Mouse (Mus musculus) midbrain, embryonic 13.5 days (tissue): ENCODE results near the gene Aldh1a3. TPM values are rescaled to one million over a fixed set of nuclear protein-coding genes. Genes with fewer than 3 reads are reported as not detected.

ENCODE experiments used
- ATAC-seq: fragments of 200-750 bp; cut with Nextera tagmentation; 2 replicates; pipeline ENCODE4 v1.8.0; 2017; ENCODE audit warnings: mild to moderate bottlenecking, moderate TSS enrichment, moderate library complexity
- H3K27ac ChIP-seq: fragments of 300-500 bp; sonication (generic); 2 replicates; pipeline ENCODE4 v1.5.1; 2015; ENCODE audit warnings: inconsistent platforms, mild to moderate bottlenecking, moderate library complexity
- H3K27me3 ChIP-seq: fragments of 300-500 bp; sonication (generic); 2 replicates; pipeline ENCODE4 v1.6.1; 2015; ENCODE audit warnings: mild to moderate bottlenecking, inconsistent platforms
- H3K36me3 ChIP-seq: fragments of 300-500 bp; sonication (generic); 2 replicates; pipeline ENCODE4 v1.6.1; 2015; ENCODE audit warnings: mild to moderate bottlenecking, inconsistent platforms
- H3K4me1 ChIP-seq: fragments of 300-500 bp; sonication (generic); replicated peaks from 2 replicates; pipeline ENCODE4 v1.6.1; 2015; ENCODE audit warnings: inconsistent platforms
- H3K4me2 ChIP-seq: fragments of 300-500 bp; sonication (generic); replicated peaks from 2 replicates; pipeline ENCODE4 v1.6.1; 2015; ENCODE audit warnings: moderate library complexity, mild to moderate bottlenecking, inconsistent platforms
- H3K4me3 ChIP-seq: fragments of 300-500 bp; sonication (generic); replicated peaks from 2 replicates; pipeline ENCODE4 v1.5.1; 2015; ENCODE audit warnings: mild to moderate bottlenecking, inconsistent platforms
- H3K9ac ChIP-seq: fragments of 300-500 bp; sonication (generic); replicated peaks from 2 replicates; pipeline ENCODE4 v1.6.1; 2015; ENCODE audit warnings: mild to moderate bottlenecking, inconsistent platforms
- H3K9me3 ChIP-seq: fragments of 300-500 bp; sonication (generic); 2 replicates; pipeline ENCODE4 v1.6.1; 2016; ENCODE audit warnings: mild to moderate bottlenecking, inconsistent platforms
- WGBS: fragments of 180-500 bp; shearing (Covaris S2); methylation state at CpG from one replicate; pipeline ENCODE4 v1.1.7; 2015; 5-methylcytosine and 5-hydroxymethylcytosine counted together
- polyA plus RNA-seq: library from polyadenylated mRNA; unstranded; fragments of >200 nt; fragmentation: Nextera tagmentation; extraction: Ambion mirVana; gene quantifications from 2 replicates; pipeline ENCODE4 v1.2.1, GENCODE M21; 2015

The Aldh1a3 gene
- polyA plus RNA-seq, 1 experiment from 2014 or later, result 0.71 TPM

GRCm38 (mm10) chr7:66386411-66386810, 40.9 kb downstream of the Aldh1a3 start:
- H3K9ac ChIP-seq, result no peak overlapping the region
- WGBS, result 90% methylated on average over 6 of the region's 6 CpGs
- H3K9me3 ChIP-seq, result no peaks in the 10 kb centered on the region
- peaks cover 27% of the 10 kb centered on the region for H3K27me3 ChIP-seq
- H3K4me1 ChIP-seq, result peaks cover 18% of the 10 kb centered on the region
- no peak overlapping the region for H3K4me3 ChIP-seq
- no peak for ATAC-seq
- no peaks in the 10 kb centered on the region for H3K36me3 ChIP-seq
- H3K4me2 ChIP-seq, result no peak overlapping the region
- H3K27ac ChIP-seq, result no peak overlapping the region

GRCm38 (mm10) chr7:66385826-66386225, 41.5 kb downstream of the Aldh1a3 start:
- Histone ChIP-seq H3K4me2 (no peak overlapping the region), H3K4me1 (peaks cover 18% of the 10 kb centered on the region), H3K36me3 (no peaks in the 10 kb centered on the region), H3K27me3 (peaks cover 27% of the 10 kb centered on the region), H3K9ac (no peak overlapping the region), H3K9me3 (no peaks in the 10 kb centered on the region), H3K4me3 (no peak overlapping the region), H3K27ac (no peak overlapping the region)
- ATAC-seq, result no peak
- 92% methylated on average over 12 of the region's 12 CpGs for WGBS

GRCm38 (mm10) chr7:66384891-66385290, 42.4 kb downstream of the Aldh1a3 start:
- Histone ChIP-seq H3K4me2 (no peak overlapping the region), H3K4me3 (no peak overlapping the region), H3K36me3 (no peaks in the 10 kb centered on the region), H3K27ac (no peak overlapping the region), H3K4me1 (peaks cover 18% of the 10 kb centered on the region), H3K27me3 (peaks cover 27% of the 10 kb centered on the region), H3K9me3 (no peaks in the 10 kb centered on the region), H3K9ac (no peak overlapping the region)
- no peak for ATAC-seq
- WGBS, result 93% methylated on average over 8 of the region's 8 CpGs

GRCm38 (mm10) chr7:66384213-66384612, 43.1 kb downstream of the Aldh1a3 start:
- Histone ChIP-seq H3K4me1 (peaks cover 18% of the 10 kb centered on the region), H3K4me3 (no peak overlapping the region), H3K36me3 (no peaks in the 10 kb centered on the region), H3K9ac (no peak overlapping the region), H3K9me3 (no peaks in the 10 kb centered on the region), H3K4me2 (no peak overlapping the region), H3K27ac (no peak overlapping the region), H3K27me3 (peaks cover 27% of the 10 kb centered on the region)
- ATAC-seq, result no peak
- 89% methylated on average over 5 of the region's 5 CpGs for WGBS

- no peak overlapping the region for H3K4me3 ChIP-seq
- 0 out of 2 replicates have a peak, but pooled peaks cover 5% of the 10 kb centered on the region for H3K4me1 ChIP-seq
- 89% methylated on average over 10 of the region's 10 CpGs for WGBS
- H3K27ac ChIP-seq, result no peak overlapping the region
- H3K36me3 ChIP-seq, result no peaks in the 10 kb centered on the region
- no peak for ATAC-seq
- H3K9ac ChIP-seq, result no peak overlapping the region
- no peak overlapping the region for H3K4me2 ChIP-seq
- no peaks in the 10 kb centered on the region for H3K27me3 ChIP-seq
- no peaks in the 10 kb centered on the region for H3K9me3 ChIP-seq
These were observed 50.8 kb downstream of the Aldh1a3 start for GRCm38 (mm10) chr7:66376560-66376959.

- H3K27ac ChIP-seq, result no peak overlapping the region
- no peak for ATAC-seq
- 0 out of 2 replicates have a peak, but pooled peaks cover 5% of the 10 kb centered on the region for H3K4me1 ChIP-seq
- no peak overlapping the region for H3K4me3 ChIP-seq
- WGBS, result 85% methylated on average over 4 of the region's 4 CpGs
- H3K36me3 ChIP-seq, result no peaks in the 10 kb centered on the region
- no peaks in the 10 kb centered on the region for H3K27me3 ChIP-seq
- no peak overlapping the region for H3K9ac ChIP-seq
- no peak overlapping the region for H3K4me2 ChIP-seq
- H3K9me3 ChIP-seq, result no peaks in the 10 kb centered on the region
These were observed 51.6 kb downstream of the Aldh1a3 start for GRCm38 (mm10) chr7:66375736-66376135.

GRCm38 (mm10) chr7:66373391-66373790, 53.9 kb downstream of the Aldh1a3 start:
- WGBS, result 94% methylated on average over 3 of the region's 3 CpGs
- 0 out of 2 replicates have a peak, but pooled peaks cover 5% of the 10 kb centered on the region for H3K4me1 ChIP-seq
- ATAC-seq, result no peak

GRCm38 (mm10) chr7:66370970-66371369, 56.3 kb downstream of the Aldh1a3 start:
- Histone ChIP-seq H3K36me3 (no peaks in the 10 kb centered on the region), H3K4me1 (no peaks in the 10 kb centered on the region), H3K4me2 (no peak overlapping the region), H3K27me3 (no peaks in the 10 kb centered on the region), H3K4me3 (no peak overlapping the region), H3K27ac (no peak overlapping the region), H3K9ac (no peak overlapping the region), H3K9me3 (no peaks in the 10 kb centered on the region)
- 91% methylated on average over 6 of the region's 6 CpGs for WGBS
- no peak for ATAC-seq

More at GRCm38 (mm10) chr7:66373391-66373790, 53.9 kb downstream of the Aldh1a3 start:
- Histone ChIP-seq H3K4me2 (no peak overlapping the region), H3K9me3 (no peaks in the 10 kb centered on the region), H3K36me3 (no peaks in the 10 kb centered on the region), H3K4me3 (no peak overlapping the region), H3K27ac (no peak overlapping the region), H3K27me3 (no peaks in the 10 kb centered on the region), H3K9ac (no peak overlapping the region)

GRCm38 (mm10) chr7:66369934-66370445, 57.3 kb downstream of the Aldh1a3 start:
- no peak overlapping the region for H3K4me2 ChIP-seq
- no peak for ATAC-seq
- no peaks in the 10 kb centered on the region for H3K36me3 ChIP-seq
- no peak overlapping the region for H3K4me3 ChIP-seq
- H3K9me3 ChIP-seq, result no peaks in the 10 kb centered on the region
- no peak overlapping the region for H3K9ac ChIP-seq
- no peaks in the 10 kb centered on the region for H3K27me3 ChIP-seq
- H3K4me1 ChIP-seq, result no peaks in the 10 kb centered on the region
- no peak overlapping the region for H3K27ac ChIP-seq
- 82% methylated on average over 5 of the region's 5 CpGs for WGBS

- Histone ChIP-seq H3K4me1 (no peaks in the 10 kb centered on the region), H3K27ac (no peak overlapping the region), H3K36me3 (no peaks in the 10 kb centered on the region), H3K9me3 (no peaks in the 10 kb centered on the region), H3K4me2 (no peak overlapping the region), H3K27me3 (no peaks in the 10 kb centered on the region), H3K9ac (no peak overlapping the region), H3K4me3 (no peak overlapping the region)
- ATAC-seq, result no peak
- 75% methylated on average over 5 of the region's 5 CpGs for WGBS
These were observed 58.0 kb downstream of the Aldh1a3 start for GRCm38 (mm10) chr7:66369071-66369933.

- Histone ChIP-seq H3K4me3 (no peak within 1 kb of the TSS), H3K27me3 (no peaks in the 10 kb centered on the region), H3K36me3 (no peaks in the 10 kb centered on the region), H3K27ac (no peak within 1 kb of the TSS), H3K9me3 (0 out of 2 replicates have a peak, but pooled peaks cover 8% of the 10 kb centered on the region), H3K4me1 (no peaks in the 10 kb centered on the region), H3K4me2 (no peak within 1 kb of the TSS), H3K9ac (no peak within 1 kb of the TSS)
- ATAC-seq, result no peak
- WGBS, result 66% methylated on average over 2 of the region's 2 CpGs
These were observed 61.4 kb downstream of the Aldh1a3 start, which contains the start of gene Gm10974 for GRCm38 (mm10) chr7:66365904-66366303. Gm10974 (plus strand) TSS chr7:66365905.

- no peak overlapping the region for H3K27ac ChIP-seq
- no peak overlapping the region for H3K9ac ChIP-seq
- H3K4me2 ChIP-seq, result no peak overlapping the region
- H3K4me3 ChIP-seq, result no peak overlapping the region
- 81% methylated on average over 2 of the region's 2 CpGs for WGBS
- no peaks in the 10 kb centered on the region for H3K4me1 ChIP-seq
- 0 out of 2 replicates have a peak, but pooled peaks cover 8% of the 10 kb centered on the region for H3K9me3 ChIP-seq
- no peaks in the 10 kb centered on the region for H3K27me3 ChIP-seq
- H3K36me3 ChIP-seq, result no peaks in the 10 kb centered on the region
- no peak for ATAC-seq
These were observed 61.9 kb downstream of the Aldh1a3 start for GRCm38 (mm10) chr7:66365411-66365810.
